Mouse (Mus musculus): ENCODE data around the gene Ypel2.
A peak's percentile ranks its signal among the peaks of the same experiment; 100 is the strongest.

Gene Ypel2

GRCm38 (mm10) chr11:86925085-86925638 is 68.3 kb downstream of the Ypel2 start:
- DNase-seq = no peak

DNA sequence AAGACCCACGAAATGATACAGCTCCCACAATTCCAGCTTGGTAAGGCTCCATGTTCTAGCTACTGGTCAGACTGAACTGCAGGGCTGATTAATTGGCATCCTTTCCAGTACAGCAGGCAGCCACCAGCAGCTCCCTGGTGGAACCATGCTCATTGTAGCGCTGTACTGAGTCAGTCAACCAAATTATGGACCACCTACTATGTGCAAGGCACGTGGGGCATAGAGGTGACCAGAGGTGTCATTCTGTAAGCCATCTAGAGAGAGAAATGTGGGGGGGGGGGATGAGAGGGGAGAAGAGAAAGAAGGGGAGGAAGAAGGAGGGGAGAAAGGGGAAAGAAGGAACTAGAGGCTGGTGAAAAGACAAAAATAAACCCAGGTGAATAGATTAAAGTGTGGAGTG is 68.9 kb downstream of the Ypel2 start:
- DNase-seq = no peak

DNA sequence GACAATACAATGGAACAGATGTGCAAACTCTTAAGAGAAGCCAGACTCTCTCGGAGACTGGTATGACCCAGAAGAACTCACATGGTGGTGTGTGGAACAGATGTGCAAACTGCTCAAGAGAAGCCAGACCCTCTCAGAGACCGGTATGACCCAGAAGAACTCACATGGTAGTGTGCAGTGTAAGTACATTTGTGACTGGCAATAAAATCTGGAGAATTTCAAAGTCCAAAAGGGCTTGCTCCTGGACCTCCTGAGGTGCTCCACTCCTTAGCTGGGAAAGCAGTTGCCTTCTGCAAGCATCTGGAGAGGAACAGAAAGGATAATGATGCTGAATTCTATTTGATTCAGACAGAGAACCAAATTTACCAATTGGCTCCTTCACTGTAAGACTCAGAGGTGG is 69.9 kb downstream of the Ypel2 start:
- DNase-seq = no peak

DNA sequence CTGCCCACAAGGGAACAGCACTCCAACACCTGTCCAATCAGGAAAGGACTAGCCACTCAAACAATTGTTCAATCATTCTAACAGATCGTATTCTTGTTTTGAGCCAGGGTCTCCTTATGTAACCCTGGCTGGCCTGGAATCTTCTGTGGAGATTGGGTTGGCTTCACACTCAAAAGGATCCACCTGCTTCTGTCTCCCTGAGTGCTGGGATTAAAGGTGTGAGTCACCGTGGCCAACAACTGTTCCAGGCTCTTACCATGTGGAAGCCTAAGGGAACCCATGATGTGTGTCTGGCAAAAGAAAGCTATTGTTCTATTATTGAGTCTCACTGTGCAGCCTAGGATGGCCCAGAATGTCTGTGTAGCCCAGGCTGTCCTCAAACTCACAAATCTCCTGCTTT is 71.5 kb downstream of the Ypel2 start:
- no peak for DNase-seq

- no peak for DNase-seq
Measured at GRCm38 (mm10) chr11:86921335-86921734, 72.2 kb downstream of the Ypel2 start.

GRCm38 (mm10) chr11:86920111-86921080 is 73.1 kb downstream of the Ypel2 start:
- peak; percentile 37 for DNase-seq

GRCm38 (mm10) chr11:86919468-86919867 is 74.0 kb downstream of the Ypel2 start:
- no peak for DNase-seq

DNA sequence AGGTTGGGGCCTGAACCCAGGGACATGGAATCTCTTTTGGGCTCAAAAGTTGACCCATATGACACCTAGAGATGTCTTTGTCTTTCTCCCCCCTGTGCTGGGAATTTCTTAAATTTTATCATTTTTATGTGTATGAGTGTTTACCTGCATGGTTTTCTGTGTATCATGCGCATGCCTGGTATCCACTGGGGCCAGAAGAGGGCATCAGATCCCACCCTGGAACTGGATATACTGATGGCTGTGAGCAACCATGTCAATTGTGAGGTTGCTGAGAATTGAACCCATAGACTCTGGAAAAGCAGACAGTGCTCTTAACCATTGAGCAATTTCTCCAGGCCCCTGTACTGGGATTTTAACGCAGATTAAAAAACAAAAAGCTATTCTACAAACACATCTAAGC is 76.0 kb downstream of the Ypel2 start:
- no peak for DNase-seq

DNA sequence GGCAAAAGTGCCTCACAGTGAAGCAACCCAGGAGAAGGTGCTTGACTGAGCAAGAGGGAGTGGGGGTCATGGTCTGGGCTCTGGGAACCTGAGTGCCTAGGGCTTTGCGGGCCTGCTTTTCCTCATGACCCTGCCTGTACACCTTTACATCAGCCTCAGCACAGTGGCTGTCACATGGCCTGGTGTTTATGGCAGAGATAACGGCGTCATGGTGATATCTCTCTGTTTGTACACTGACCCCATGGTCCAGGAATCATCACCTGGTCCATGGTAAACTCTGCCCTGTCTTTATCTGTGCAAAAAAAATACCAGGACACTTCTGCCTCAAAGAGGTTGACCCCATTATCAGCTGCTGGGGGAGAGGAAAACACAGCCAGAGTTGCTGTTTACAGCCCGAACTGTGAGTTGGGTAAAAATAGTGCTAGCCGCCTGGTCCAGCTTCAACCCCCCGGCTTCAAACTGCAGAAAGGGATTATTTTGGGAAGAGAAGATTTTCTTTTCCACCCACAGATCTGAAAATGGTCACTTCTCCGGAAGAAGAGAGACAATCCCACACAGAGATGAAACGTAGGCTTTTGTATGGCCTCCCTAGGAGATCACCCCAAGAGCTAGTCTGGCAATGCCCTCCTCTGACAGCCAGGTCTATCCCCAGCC is 76.8 kb downstream of the Ypel2 start:
- DNase-seq = no peak

- DNase-seq = no peak
Measured at GRCm38 (mm10) chr11:86914329-86914728, 79.2 kb downstream of the Ypel2 start.

DNA sequence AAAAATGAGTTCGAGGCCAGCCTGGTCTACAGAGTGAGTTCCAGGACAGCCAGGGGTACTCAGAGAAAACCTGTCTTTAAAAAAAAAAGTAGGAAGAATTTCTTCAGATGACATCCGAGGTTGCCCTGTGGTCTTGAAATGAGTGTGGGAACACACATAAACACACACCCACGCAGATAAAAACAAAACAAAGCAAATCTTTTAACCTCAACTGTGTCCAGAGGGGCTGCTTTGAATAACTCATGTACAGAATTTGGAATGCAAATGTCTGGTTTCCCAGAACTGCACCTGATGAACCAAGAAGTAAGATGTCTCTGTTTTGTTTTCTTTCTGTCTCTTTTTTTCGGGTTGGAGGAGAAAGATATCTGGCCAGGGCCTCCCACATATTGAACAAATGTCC is 83.3 kb downstream of the Ypel2 start:
- no peak for DNase-seq

- no peak for DNase-seq
Measured at GRCm38 (mm10) chr11:86909028-86909427, 84.5 kb downstream of the Ypel2 start.

- DNase-seq = no peak
Measured at GRCm38 (mm10) chr11:86907889-86908590, 85.5 kb downstream of the Ypel2 start.

DNA sequence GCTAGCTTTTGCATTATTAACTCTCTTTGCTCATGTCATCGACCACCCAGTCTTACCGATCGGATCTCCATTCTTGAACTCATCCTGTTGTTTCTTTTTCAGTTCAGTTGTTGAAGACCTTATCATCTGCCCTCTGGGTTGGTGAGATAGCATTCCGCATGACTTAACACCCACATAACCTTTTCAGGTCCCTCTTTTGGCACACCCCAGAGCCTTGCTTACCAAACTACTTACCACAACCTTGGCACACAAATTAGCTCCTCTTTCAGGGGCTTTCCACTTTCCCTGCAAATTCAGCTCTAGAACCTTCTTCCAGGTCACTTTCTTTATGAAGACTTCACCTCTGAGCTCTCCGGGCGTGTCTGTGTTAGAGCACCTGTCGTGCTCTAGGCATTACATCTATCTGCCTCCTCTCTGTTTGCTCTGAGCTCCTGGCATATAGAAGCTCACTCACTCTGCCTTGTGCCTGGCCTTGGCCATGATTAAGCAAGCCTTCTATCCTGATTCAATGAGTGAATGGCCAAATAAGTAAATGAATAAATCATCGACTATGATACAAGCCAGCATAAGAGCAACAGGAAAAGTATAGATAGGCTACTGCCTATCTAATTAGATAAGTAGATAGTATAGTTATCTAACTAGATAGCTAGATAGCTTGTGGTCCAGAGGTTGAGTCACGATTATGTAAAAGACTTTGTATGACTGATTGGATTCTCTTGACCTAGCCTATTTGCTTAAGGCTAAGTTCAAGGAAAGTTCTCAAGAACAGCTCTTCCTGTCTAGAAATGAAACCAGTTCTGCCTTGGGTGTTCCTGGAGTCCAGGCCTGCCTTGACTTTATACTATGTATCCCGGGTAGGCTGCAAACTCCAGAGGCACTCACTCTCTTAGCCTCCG is 86.5 kb downstream of the Ypel2 start:
- DNase-seq = no peak

DNA sequence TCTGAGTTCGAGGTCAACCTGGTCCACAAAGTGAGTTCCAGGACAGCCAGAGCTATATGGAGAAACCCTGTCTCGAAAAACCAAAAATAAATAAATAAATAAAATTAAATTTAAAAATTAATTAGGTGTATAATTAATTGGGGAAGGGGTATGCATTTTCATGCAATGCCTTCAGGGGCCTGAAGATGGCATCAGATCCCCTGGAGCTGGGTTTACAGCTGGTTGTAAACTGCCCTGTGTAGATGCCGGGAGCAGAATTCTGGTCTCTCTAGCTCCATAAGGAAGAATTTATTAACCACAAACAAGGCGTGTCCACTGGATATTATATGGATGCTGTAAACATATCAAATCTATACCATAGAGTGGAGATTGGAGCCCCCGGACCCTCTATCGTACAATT is 87.2 kb downstream of the Ypel2 start:
- no peak for DNase-seq

- no peak for DNase-seq
Measured at GRCm38 (mm10) chr11:86905261-86905660, 88.2 kb downstream of the Ypel2 start.

- no peak for DNase-seq
Measured at GRCm38 (mm10) chr11:86904706-86905105, 88.8 kb downstream of the Ypel2 start.

- peak; percentile 88 for DNase-seq
Measured at GRCm38 (mm10) chr11:86898367-86898766, 95.1 kb downstream of the Ypel2 start.

- no peak for DNase-seq
Measured at GRCm38 (mm10) chr11:86895567-86895966, 97.9 kb downstream of the Ypel2 start.

GRCm38 (mm10) chr11:86895156-86895555 is 98.4 kb downstream of the Ypel2 start:
- DNase-seq = no peak

DNA sequence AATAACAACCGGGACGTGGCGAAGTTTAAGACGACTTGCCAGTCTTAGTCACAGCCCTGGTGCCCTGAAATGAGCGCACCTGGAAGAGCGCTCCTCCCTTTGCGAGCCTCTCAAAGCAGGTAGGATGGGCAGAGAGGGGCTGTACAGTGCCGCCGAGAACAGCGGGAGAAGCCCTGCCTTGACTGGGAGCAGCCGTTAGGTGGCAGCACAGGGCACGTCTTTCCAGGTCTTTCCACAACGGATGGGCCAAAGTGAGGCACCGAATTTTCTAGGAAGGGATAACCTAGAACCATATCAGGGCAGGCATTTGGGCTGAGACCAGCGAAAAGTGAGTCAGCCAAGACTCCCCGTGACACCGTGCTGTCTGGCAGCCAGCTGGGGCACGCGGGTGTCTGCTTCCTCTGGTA is 99.3 kb downstream of the Ypel2 start:
- peak; percentile 83 for DNase-seq

GRCm38 (mm10) chr11:86892996-86893670 is 100.4 kb downstream of the Ypel2 start:
- no peak for DNase-seq

Data from retina, postnatal 1 day (tissue).